Mouse (Mus musculus) CH12.LX (cell line): ENCODE data around the gene Commd1.

Experiments
- BHLHE40 ChIP-seq: IDR thresholded peaks from 2 replicates; pipeline ENCODE4 v1.6.1; 2011; ENCODE audit warnings: mild to moderate bottlenecking, low read depth, low read length, improper control_type of control experiment
- CTCF ChIP-seq, 2 experiments: IDR thresholded peaks in 1 of 2; conservative IDR thresholded peaks in 1 of 2; 2 replicates each; pipeline ENCODE4 v1.5.1; 2011 to 2012; ENCODE audit warnings: low read depth in 2 of 2, low read length in 2 of 2, improper control_type of control experiment in 1 of 2, inconsistent platforms in 1 of 2, mild to moderate bottlenecking in 1 of 2, moderate library complexity in 1 of 2
- E2F4 ChIP-seq: IDR thresholded peaks from 2 replicates; pipeline ENCODE4 v1.6.1; 2011; ENCODE audit warnings: low read depth, low read length, improper control_type of control experiment; ENCODE audit not compliant: insufficient replicate concordance
- EP300 ChIP-seq: IDR thresholded peaks from 2 replicates; pipeline ENCODE4 v1.6.1; 2011; ENCODE audit warnings: low read length, improper control_type of control experiment
- MYC ChIP-seq: IDR thresholded peaks from 2 replicates; pipeline ENCODE4 v1.6.1; 2011; ENCODE audit warnings: low read depth, mild to moderate bottlenecking, improper control_type of control experiment, low read length
- POLR2A ChIP-seq: IDR thresholded peaks from 2 replicates; pipeline ENCODE4 v1.6.1; 2011; ENCODE audit warnings: low read depth, mild to moderate bottlenecking, improper control_type of control experiment, low read length
- POLR2AphosphoS2 ChIP-seq: IDR thresholded peaks from 2 replicates; pipeline ENCODE4 v1.6.1; 2011; ENCODE audit warnings: low read depth, low read length, improper control_type of control experiment

DNA sequence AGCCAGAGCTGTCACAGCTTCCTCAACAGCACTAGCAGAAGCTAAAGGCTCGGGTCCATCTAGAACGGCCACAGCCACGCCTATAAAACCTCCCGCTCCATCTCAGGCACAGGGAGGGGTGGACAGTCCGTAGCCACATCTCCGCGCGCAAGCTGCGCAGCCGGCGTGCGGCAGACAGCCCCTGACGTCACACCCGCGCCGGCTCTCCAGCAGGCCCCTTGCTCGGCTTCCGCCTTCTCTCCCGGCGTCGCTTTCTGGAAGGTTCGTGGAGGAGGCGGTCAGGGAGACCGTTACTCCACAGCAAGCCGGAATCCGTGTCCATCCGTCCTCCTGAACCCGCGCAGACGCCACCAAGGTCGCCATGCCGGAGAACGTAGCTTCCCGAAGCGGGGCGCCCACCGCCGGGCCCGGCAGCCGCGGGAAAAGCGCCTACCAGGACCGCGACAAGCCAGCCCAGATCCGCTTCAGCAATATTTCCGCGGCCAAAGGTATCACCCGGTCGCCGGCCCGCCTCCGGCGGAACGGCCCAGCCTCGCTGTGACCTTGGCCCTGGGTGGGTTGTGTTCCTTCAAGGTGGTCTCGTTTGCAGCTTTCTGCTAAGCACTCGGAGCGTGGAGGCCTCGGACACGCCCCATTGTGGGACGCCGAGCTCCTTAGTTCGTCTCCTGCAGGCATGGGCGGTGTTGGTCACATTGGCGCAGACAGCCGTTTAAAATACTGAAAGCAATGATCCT lies 8.4 kb upstream of the Commd1 start, which contains the start of gene Cct4:
- TF ChIP-seq MYC, result peak; percentile 92; the same call in 1 of the 2 replicates
- TF ChIP-seq POLR2A, result peak; percentile 98
- TF ChIP-seq BHLHE40, result 0 out of 2 replicates have a peak, but pooled peaks have one; percentile 4
- no peak for TF ChIP-seq CTCF (conservative IDR thresholded peaks at IDR 0.05 in 1 of 2, IDR thresholded peaks at IDR 0.05 in 1 of 2; ENCODE audit: low read depth in 2 of 2, low read length in 2 of 2)
- peak; percentile 94 for TF ChIP-seq POLR2AphosphoS2
- no peak for TF ChIP-seq EP300
- peak; percentile 20; the same call in 1 of the 2 replicates for TF ChIP-seq E2F4
